Mouse (Mus musculus) ES-Bruce4 (cell line): ENCODE measurements around the gene Krtap5-1. TPM values are rescaled to one million over a fixed set of nuclear protein-coding genes. Genes with fewer than 3 reads are reported as not detected.
"Not testable (repeated sequence)": the region's sequence is repeated elsewhere in the genome, so short reads cannot be mapped to it uniquely, and the experiment has no call there.

Experiments
- H3K27ac ChIP-seq: 2 replicates; pipeline ENCODE4 v1.5.1; 2012; ENCODE audit warnings: low read length, inconsistent platforms; ENCODE audit not compliant: insufficient read depth
- H3K27me3 ChIP-seq: 2 replicates; pipeline ENCODE4 v1.6.1; 2012; ENCODE audit warnings: mild to moderate bottlenecking, low read length, inconsistent platforms; ENCODE audit not compliant: control insufficient read depth, poor library complexity, insufficient read depth, severe bottlenecking
- H3K36me3 ChIP-seq: 2 replicates; pipeline ENCODE4 v1.6.1; 2012; ENCODE audit warnings: inconsistent platforms, mild to moderate bottlenecking, low read length, moderate library complexity; ENCODE audit not compliant: control insufficient read depth, poor library complexity, insufficient read depth, severe bottlenecking
- H3K4me1 ChIP-seq: one replicate; pipeline ENCODE4 v1.8.1; 2011; ENCODE audit warnings: low read length; ENCODE audit not compliant: control insufficient read depth, insufficient read depth
- H3K4me3 ChIP-seq: 2 replicates; pipeline ENCODE4 v1.5.1; 2011; ENCODE audit warnings: low read depth, mild to moderate bottlenecking, low read length
- H3K9ac ChIP-seq: 2 replicates; pipeline ENCODE4 v1.6.1; 2012; ENCODE audit warnings: low read depth, mild to moderate bottlenecking, inconsistent platforms; ENCODE audit not compliant: poor library complexity, severe bottlenecking
- H3K9me3 ChIP-seq: replicated peaks from 2 replicates; pipeline ENCODE4 v1.6.1; 2012; ENCODE audit warnings: mild to moderate bottlenecking, low read length, inconsistent platforms; ENCODE audit not compliant: control insufficient read depth, poor library complexity, insufficient read depth, severe bottlenecking
- CTCF ChIP-seq: IDR thresholded peaks from one replicate; pipeline ENCODE4 v1.8.1; 2011; ENCODE audit warnings: low read depth, low read length
- EP300 ChIP-seq: IDR thresholded peaks from 2 replicates; pipeline ENCODE4 v1.6.1; 2011; ENCODE audit warnings: low read depth, low read length; ENCODE audit not compliant: insufficient read depth
- POLR2A ChIP-seq: IDR thresholded peaks from one replicate; pipeline ENCODE4 v1.8.1; 2011; ENCODE audit warnings: low read length; ENCODE audit not compliant: insufficient read depth
- polyA plus RNA-seq: library from polyadenylated mRNA; stranded (reverse); fragments of >200 nt; gene quantifications from 2 replicates; pipeline ENCODE4 v1.2.4, GENCODE M21; 2011; ENCODE audit warnings: low read depth; ENCODE audit not compliant: missing spikeins, insufficient read depth, insufficient read length

Krtap5-1 gene
- polyA plus RNA-seq, 1 experiment: not detected

DNA sequence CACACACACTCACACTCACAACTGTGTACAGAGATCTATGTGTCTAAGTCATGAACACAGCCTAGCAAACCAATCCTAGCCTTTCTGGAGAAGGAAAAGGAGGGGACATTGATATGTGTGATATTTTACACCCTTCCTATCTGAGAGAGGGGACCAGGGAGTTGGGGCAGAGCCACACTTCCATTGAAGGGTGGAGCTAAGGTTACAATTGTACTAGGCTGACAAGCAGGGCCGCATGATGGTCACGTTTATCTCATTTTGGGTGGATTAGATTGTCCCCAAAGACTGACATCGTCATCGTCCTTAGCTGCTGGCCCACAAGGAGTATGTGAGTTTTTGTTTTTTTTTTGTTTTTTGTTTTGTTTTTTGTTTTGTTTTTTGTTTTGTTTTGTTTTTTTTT, 34.4 kb upstream of the Krtap5-1 start:
- Histone ChIP-seq H3K9me3 (no peaks in the 10 kb centered on the region), H3K9ac (no peak overlapping the region), H3K27me3 (no peaks in the 10 kb centered on the region), H3K27ac (no peak overlapping the region), H3K4me1 (no peaks in the 10 kb centered on the region), H3K36me3 (no peaks in the 10 kb centered on the region), H3K4me3 (no peak overlapping the region)
- TF ChIP-seq POLR2A: no peak
- TF ChIP-seq CTCF: no peak
- no peak for TF ChIP-seq EP300

- Histone ChIP-seq H3K27ac (no peak overlapping the region), H3K27me3 (no peaks in the 10 kb centered on the region), H3K4me3 (no peak overlapping the region), H3K9me3 (no peaks in the 10 kb centered on the region), H3K9ac (no peak overlapping the region), H3K4me1 (no peaks in the 10 kb centered on the region), H3K36me3 (no peaks in the 10 kb centered on the region)
- no peak for TF ChIP-seq POLR2A
- no peak for TF ChIP-seq CTCF
- TF ChIP-seq EP300: no peak
These were observed 33.4 kb upstream of the Krtap5-1 start for GRCm38 (mm10) chr7:142330271-142330724.

- H3K4me3 ChIP-seq: no peak overlapping the region
- no peak overlapping the region for H3K27ac ChIP-seq
- H3K36me3 ChIP-seq: no peaks in the 10 kb centered on the region
- no peak for TF ChIP-seq CTCF
- TF ChIP-seq POLR2A: no peak
- TF ChIP-seq EP300: no peak
- H3K9me3 ChIP-seq: no peaks in the 10 kb centered on the region
- no peak overlapping the region for H3K9ac ChIP-seq
- no peaks in the 10 kb centered on the region for H3K4me1 ChIP-seq
- H3K27me3 ChIP-seq: no peaks in the 10 kb centered on the region
These were observed 31.6 kb upstream of the Krtap5-1 start for GRCm38 (mm10) chr7:142328507-142328906.

- no peak overlapping the region for H3K4me3 ChIP-seq
- H3K9me3 ChIP-seq: no peaks in the 10 kb centered on the region
- no peaks in the 10 kb centered on the region for H3K27me3 ChIP-seq
- H3K4me1 ChIP-seq: no peaks in the 10 kb centered on the region
- no peak overlapping the region for H3K9ac ChIP-seq
- no peaks in the 10 kb centered on the region for H3K36me3 ChIP-seq
- TF ChIP-seq POLR2A (no peak), CTCF (no peak), EP300 (no peak)
- H3K27ac ChIP-seq: no peak overlapping the region
These were observed 30.0 kb upstream of the Krtap5-1 start for GRCm38 (mm10) chr7:142326714-142327445.

DNA sequence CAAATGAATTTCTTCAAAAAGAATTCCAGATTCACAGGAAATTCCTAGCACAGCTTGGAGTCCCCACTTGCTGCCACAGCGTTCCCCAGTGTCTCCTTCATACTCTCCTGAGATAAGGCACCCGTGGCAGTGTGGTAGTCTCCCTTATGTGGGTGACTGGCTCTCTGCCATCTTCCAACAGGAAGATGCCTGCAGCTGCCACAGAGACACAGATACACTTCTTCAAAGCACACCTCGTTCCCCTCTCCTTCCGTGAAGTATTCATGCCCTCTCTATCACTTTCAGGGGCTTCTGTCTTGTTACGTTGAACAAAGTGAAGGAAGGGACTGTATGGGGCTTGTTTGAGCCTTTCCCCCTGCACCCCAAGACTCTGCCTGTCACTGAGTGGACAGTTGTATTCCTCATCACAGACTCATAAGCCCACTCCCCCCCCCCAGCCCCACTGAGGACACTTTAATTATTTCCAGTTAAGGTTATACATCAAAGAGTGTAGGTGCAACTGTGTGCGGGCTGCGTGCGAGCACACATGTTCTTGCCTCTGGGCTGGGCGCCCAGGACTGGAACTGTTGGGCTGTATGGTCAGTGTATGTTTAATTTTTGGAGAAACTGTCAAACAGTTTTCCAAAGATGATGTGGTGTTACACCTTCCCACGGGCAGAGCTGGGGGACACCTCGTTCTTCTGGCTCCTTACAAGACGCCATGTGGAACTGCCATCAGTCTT, 26.6 kb upstream of the Krtap5-1 start:
- H3K36me3 ChIP-seq: no peaks in the 10 kb centered on the region
- H3K27ac ChIP-seq: no peak overlapping the region
- H3K27me3 ChIP-seq: no peaks in the 10 kb centered on the region
- H3K4me3 ChIP-seq: no peak overlapping the region
- no peak overlapping the region for H3K9ac ChIP-seq
- TF ChIP-seq EP300 (no peak), CTCF (no peak), POLR2A (no peak)
- H3K9me3 ChIP-seq: no peaks in the 10 kb centered on the region
- H3K4me1 ChIP-seq: no peaks in the 10 kb centered on the region

- TF ChIP-seq POLR2A (no peak), EP300 (no peak), CTCF (no peak)
- H3K9me3 ChIP-seq: no peaks in the 10 kb centered on the region
- H3K27me3 ChIP-seq: no peaks in the 10 kb centered on the region
- H3K4me3 ChIP-seq: no peak overlapping the region
- H3K9ac ChIP-seq: no peak overlapping the region
- no peaks in the 10 kb centered on the region for H3K36me3 ChIP-seq
- no peaks in the 10 kb centered on the region for H3K4me1 ChIP-seq
- H3K27ac ChIP-seq: no peak overlapping the region
These were observed 25.7 kb upstream of the Krtap5-1 start for GRCm38 (mm10) chr7:142322641-142323040.

- not testable (repeated sequence) for H3K36me3 ChIP-seq, H3K4me1 ChIP-seq, H3K9me3 ChIP-seq, H3K9ac ChIP-seq, H3K4me3 ChIP-seq, H3K27ac ChIP-seq, H3K27me3 ChIP-seq
These were observed 24.9 kb upstream of the Krtap5-1 start for GRCm38 (mm10) chr7:142321637-142322306.
